Mouse (Mus musculus) cortical plate, adult 2 months (tissue): Measurements from ENCODE around the gene Cic.

Source experiments
- CTCF ChIP-seq: fragments of 200-500 bp; IDR thresholded peaks from 2 replicates; pipeline ENCODE4 v1.5.1; 2011; ENCODE audit warnings: mild to moderate bottlenecking, control low read depth, low read length; ENCODE audit not compliant: insufficient read depth; ENCODE audit errors: extremely low read depth
- POLR2A ChIP-seq: fragments of 200-500 bp; IDR thresholded peaks from 2 replicates; pipeline ENCODE4 v1.6.1; 2011; ENCODE audit warnings: mild to moderate bottlenecking, low read length, control low read depth; ENCODE audit not compliant: insufficient read depth; ENCODE audit errors: extremely low read depth

DNA sequence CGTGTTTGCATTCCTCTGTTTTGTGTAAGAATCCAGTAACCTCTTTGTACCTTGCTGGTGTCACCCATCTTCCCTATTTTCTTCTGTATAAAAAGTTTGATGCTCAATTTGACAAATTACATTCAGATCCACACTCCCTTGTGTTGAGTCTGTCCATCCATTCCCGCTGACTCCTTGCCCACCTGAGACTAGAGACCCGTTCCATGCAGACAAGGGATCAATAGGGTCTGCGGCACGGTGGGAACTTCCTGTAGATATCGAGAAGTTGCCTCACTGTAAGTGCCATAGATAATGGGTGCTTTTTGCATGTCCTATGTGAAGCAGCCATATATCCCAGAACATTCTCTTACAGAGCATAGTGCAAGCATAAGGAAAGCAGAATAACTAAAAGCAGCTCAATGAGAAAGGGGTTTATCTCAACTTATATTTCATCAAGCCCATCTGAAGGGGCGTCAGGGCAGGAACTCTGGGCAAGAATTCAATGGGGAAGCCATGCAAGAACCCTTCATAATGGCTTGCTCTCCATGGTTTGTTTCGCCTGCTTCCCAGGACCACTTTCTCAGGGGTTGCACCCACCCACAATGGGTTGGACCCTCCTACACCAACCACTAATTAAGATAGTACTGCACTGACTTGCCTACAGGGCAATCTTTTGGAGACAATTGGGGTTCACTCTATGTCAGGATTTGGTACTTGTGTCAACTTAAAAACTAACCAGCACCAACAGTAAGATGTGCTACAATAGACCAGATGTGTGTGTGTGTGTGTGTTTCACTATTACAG is 1.1 kb upstream of the Cic start:
- TF ChIP-seq POLR2A (no peak), CTCF (no peak)
